Mouse (Mus musculus) cerebellum, postnatal 25 days (tissue): Measurements from ENCODE around the gene Olfr1148.

Source experiments
- DNase-seq, 2 experiments: peaks; one replicate each; pipeline ENCODE4 v3.0.0; 2021; ENCODE audit warnings: mixed read lengths in 2 of 2

Gene Olfr1148

GRCm38 (mm10) chr2:87830233-87830632, at the start of gene Olfr1148:
Gene Olfr1148 (plus strand): TSS chr2:87830533.
- no peak for DNase-seq

- DNase-seq: no peak
These were observed 30.0 kb upstream of the Olfr1148 start, which contains the start of gene Olfr1143 for GRCm38 (mm10) chr2:87800292-87800691. Gene Olfr1143 (plus strand): TSS chr2:87800592.

- no peak for DNase-seq
These were observed 20.8 kb upstream of the Olfr1148 start, which contains the start of gene Olfr1145 for GRCm38 (mm10) chr2:87809522-87809921. Gene Olfr1145 (plus strand): TSS chr2:87809822.

- no peak for DNase-seq
These were observed 13.4 kb downstream of the Olfr1148 start, which contains the start of gene Olfr1150-ps1 for GRCm38 (mm10) chr2:87843693-87844092. Gene Olfr1150-ps1 (plus strand): TSS chr2:87843993.

DNA sequence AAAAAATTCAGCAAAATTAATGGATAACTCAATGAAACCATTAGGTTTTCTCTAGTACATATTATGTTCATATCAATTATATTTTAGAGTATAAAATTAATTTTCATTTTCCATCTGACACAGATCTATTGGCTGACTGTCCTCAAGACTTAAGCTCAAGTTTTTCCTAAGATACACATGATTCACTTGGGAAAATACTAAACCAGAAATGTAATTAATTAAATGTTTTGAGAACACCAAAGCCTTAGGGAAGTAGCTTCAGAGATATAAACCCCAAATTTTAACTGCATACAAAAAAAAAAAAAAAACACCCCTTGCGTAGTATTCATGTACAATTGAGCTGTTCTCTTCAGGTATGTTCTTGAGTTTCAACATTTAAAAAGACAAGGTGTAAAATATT, 25.2 kb downstream of the Olfr1148 start, which contains the start of gene Olfr1151:
TSS of gene Olfr1151 (plus strand) at position 301 of the 400 bp plus-strand sequence.
- DNase-seq: no peak

DNA sequence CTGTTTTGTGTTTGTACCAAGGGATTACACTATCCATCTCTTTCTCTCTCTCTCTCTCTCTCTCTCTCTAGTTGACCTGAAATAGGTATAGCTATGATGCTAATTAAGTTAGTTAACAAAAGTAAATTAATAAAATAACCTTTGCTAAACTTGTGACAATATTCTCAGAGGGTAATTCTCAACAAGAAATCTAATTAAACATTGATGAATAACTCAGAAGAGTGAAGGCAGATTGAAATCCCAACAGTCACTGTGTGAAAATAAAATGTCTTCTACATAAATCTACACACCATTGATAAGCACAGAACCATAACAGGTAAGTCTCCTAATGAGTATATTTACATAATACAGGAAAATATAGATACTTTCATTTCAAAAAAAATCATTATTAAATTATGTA, 35.9 kb downstream of the Olfr1148 start, which contains the start of gene Olfr1152:
TSS of gene Olfr1152 (plus strand) at position 301 of the 400 bp plus-strand sequence.
- DNase-seq: no peak
